In genomic region chr9:47661611-47662010, GRCm38 (mm10) we compare ENCODE assay signal across 19 mouse cellular contexts.
"Had no signal": no experiment of that assay in that cellular context is flagged by ENCODE, and none has a peak within 500 bp of the region (broad histone marks: within the 10 kb centered on the region; RNA-seq: fewer than 3 reads in every experiment).

No protein-coding gene starts in this region.

- H3K27me3 ChIP-seq: liver, embryonic 12.5 days; midbrain, embryonic 13.5 days; neural tube, embryonic 13.5 days; neural tube, embryonic 15.5 days; stomach, embryonic 15.5 days had no signal

- H3K27ac ChIP-seq: liver, embryonic 12.5 days; liver, embryonic 14.5 days; midbrain, embryonic 10.5 days; midbrain, embryonic 13.5 days; neural tube, embryonic 13.5 days; neural tube, embryonic 15.5 days; stomach, embryonic 15.5 days; stomach, postnatal 0 days had no signal

- H3K9ac ChIP-seq: liver, embryonic 12.5 days; liver, embryonic 14.5 days; lung, embryonic 14.5 days; midbrain, embryonic 13.5 days; neural tube, embryonic 13.5 days; neural tube, embryonic 15.5 days; stomach, embryonic 15.5 days had no signal

- H3K4me1 ChIP-seq: liver, embryonic 12.5 days; stomach, embryonic 15.5 days had no signal

- ATAC-seq: liver, embryonic 12.5 days; midbrain, embryonic 13.5 days; midbrain, embryonic 16.5 days had no signal

- H3K36me3 ChIP-seq: liver, embryonic 12.5 days; midbrain, embryonic 10.5 days; midbrain, embryonic 13.5 days; neural tube, embryonic 13.5 days; neural tube, embryonic 15.5 days; stomach, embryonic 15.5 days had no signal

- DNase-seq: lung, adult 18-20 months; lung, embryonic 14.5 days; lung, postnatal 10 days; lung, postnatal 4 days; right cerebral cortex, postnatal 25 days; right cerebral cortex, postnatal 4 days; thymus, adult 2 months; thymus, postnatal 25 days; thymus, postnatal 4 days had no signal

- H3K4me3 ChIP-seq: liver, embryonic 12.5 days; midbrain, embryonic 10.5 days; midbrain, embryonic 13.5 days; myocyte; neural tube, embryonic 13.5 days; neural tube, embryonic 15.5 days; stomach, embryonic 15.5 days had no signal

- H3K4me2 ChIP-seq: liver, embryonic 12.5 days; lung, embryonic 14.5 days; midbrain, embryonic 13.5 days; neural tube, embryonic 13.5 days; neural tube, embryonic 15.5 days; stomach, embryonic 15.5 days had no signal

- H3K9me3 ChIP-seq: liver, embryonic 12.5 days; midbrain, embryonic 10.5 days; midbrain, embryonic 13.5 days; neural tube, embryonic 13.5 days; neural tube, embryonic 15.5 days; stomach, embryonic 15.5 days had no signal
